Mouse (Mus musculus) G1E (cell line): Measurements from ENCODE around the gene Tesk1.

Source experiments
- CTCF ChIP-seq: IDR thresholded peaks from 2 replicates; pipeline ENCODE4 v1.5.1; 2012; ENCODE audit warnings: low read depth, low read length, inconsistent platforms, mixed read lengths
- GATA2 ChIP-seq: IDR thresholded peaks from 2 replicates; pipeline ENCODE4 v1.6.1; 2012; ENCODE audit warnings: low read depth, low read length, inconsistent platforms, borderline replicate concordance
- TAL1 ChIP-seq: conservative IDR thresholded peaks from 2 replicates; pipeline ENCODE4 v1.6.1; 2012; ENCODE audit warnings: low read depth, low read length, inconsistent platforms, mixed read lengths

DNA sequence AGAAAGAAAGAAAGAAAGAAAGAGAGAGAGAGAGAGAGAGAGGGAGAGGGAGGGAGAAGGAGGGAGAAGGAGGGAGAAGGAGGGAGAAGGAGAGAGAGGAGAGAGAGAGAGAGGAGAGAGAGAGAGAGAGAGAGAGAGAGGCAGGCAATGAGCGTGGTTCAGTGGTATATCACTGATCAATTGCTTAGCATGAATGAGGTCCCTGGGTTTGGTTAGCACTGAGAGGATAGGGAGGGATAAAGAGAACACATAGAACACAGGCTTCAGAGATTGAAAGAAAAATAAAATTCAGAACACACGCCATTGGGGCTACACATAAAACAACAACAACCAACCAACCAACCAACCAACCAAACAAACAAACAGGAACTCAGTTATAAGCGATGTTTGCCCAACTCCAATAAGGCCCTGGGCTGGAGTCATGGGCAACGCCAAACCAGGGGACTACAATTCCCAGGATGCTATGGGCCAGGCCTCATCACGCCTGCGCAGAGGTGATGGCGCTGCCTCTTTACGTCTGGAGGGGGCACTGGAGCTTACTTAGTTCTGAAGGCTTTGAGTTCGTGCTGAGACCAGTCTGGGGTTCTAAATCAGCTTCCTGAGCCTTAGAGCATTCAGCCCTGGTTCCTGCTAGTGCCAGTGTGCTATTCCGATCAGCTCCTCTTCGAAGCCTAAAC is 36.3 kb downstream of the Tesk1 start:
- no peak for TF ChIP-seq CTCF
- TF ChIP-seq GATA2: no peak
- TF ChIP-seq TAL1: no peak
